Mouse (Mus musculus) midbrain, embryonic 16.5 days (tissue): Measurements from ENCODE around the gene Gm11099. TPM values are rescaled to one million over a fixed set of nuclear protein-coding genes. Genes with fewer than 3 reads are reported as not detected.

Experiments
- ATAC-seq: fragments of 200-750 bp; cut with Nextera tagmentation; 2 replicates; pipeline ENCODE4 v1.8.0; 2017; ENCODE audit warnings: moderate TSS enrichment
- H3K27ac ChIP-seq: fragments of 300-500 bp; sonication (generic); 2 replicates; pipeline ENCODE4 v1.5.1; 2014; ENCODE audit warnings: mild to moderate bottlenecking, low read length, mixed read lengths
- H3K27me3 ChIP-seq: fragments of 300-500 bp; sonication (generic); 2 replicates; pipeline ENCODE4 v1.6.1; 2014; ENCODE audit warnings: low read depth, low read length, mixed read lengths; ENCODE audit not compliant: control insufficient read depth, insufficient read depth
- H3K36me3 ChIP-seq: fragments of 300-500 bp; sonication (generic); 2 replicates; pipeline ENCODE4 v1.6.1; 2014; ENCODE audit warnings: mild to moderate bottlenecking, low read length, moderate library complexity, mixed read lengths; ENCODE audit not compliant: control insufficient read depth, insufficient read depth
- H3K4me1 ChIP-seq: fragments of 300-500 bp; sonication (generic); 2 replicates; pipeline ENCODE4 v1.6.1; 2014; ENCODE audit warnings: mild to moderate bottlenecking, low read length, mixed read lengths; ENCODE audit not compliant: control insufficient read depth, insufficient read depth
- H3K4me2 ChIP-seq: fragments of 300-500 bp; sonication (generic); 2 replicates; pipeline ENCODE4 v1.6.1; 2014; ENCODE audit warnings: mild to moderate bottlenecking, low read length, mixed read lengths
- H3K4me3 ChIP-seq: fragments of 300-500 bp; sonication (generic); 2 replicates; pipeline ENCODE4 v1.5.1; 2014; ENCODE audit warnings: low read depth, mild to moderate bottlenecking, low read length, moderate library complexity, mixed read lengths
- H3K9ac ChIP-seq: fragments of 300-500 bp; sonication (generic); 2 replicates; pipeline ENCODE4 v1.6.1; 2014; ENCODE audit warnings: low read depth, low read length, mixed read lengths
- H3K9me3 ChIP-seq: fragments of 300-500 bp; sonication (generic); replicated peaks from 2 replicates; pipeline ENCODE4 v1.6.1; 2014; ENCODE audit warnings: mild to moderate bottlenecking, low read length, mixed read lengths; ENCODE audit not compliant: control insufficient read depth, poor library complexity, severe bottlenecking
- WGBS: fragments of 180-500 bp; shearing (Covaris S2); extraction: QIAGEN DNeasy Blood & Tissue Kit; methylation state at CpG from one replicate; pipeline ENCODE4 v1.1.7; 2014; 5-methylcytosine and 5-hydroxymethylcytosine counted together
- polyA plus RNA-seq: library from polyadenylated mRNA; unstranded; fragments of >200 nt; fragmentation: Nextera tagmentation; extraction: Ambion mirVana; gene quantifications from 2 replicates; pipeline ENCODE4 v1.2.1, GENCODE M21; 2015

Gm11099 gene
- polyA plus RNA-seq, result not detected in 2 replicates

DNA sequence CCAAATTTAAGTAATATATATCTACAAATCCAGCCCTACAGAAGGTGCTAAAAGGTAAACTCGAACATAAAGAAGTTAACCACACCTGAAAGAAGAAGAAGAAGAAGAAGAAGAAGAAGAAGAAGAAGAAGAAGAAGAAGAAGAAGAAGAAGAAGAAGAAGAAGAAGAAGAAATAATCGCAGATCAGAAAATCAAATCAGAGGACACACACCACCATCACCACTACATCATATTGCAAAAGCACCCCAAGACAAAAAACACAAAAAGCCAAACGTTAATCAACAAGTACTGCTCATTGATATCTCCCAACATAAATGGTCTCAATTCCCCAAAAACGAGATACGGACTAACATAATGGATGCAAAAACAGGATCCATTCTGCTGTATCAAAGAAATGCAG lies at the start of gene Gm11099:
TSS of gene Gm11099 (plus strand) at position 301 of the 400 bp plus-strand sequence.
- ATAC-seq, result no peak
- 93% methylated on average over 5 of the region's 5 CpGs for whole genome bisulfite sequencing

DNA sequence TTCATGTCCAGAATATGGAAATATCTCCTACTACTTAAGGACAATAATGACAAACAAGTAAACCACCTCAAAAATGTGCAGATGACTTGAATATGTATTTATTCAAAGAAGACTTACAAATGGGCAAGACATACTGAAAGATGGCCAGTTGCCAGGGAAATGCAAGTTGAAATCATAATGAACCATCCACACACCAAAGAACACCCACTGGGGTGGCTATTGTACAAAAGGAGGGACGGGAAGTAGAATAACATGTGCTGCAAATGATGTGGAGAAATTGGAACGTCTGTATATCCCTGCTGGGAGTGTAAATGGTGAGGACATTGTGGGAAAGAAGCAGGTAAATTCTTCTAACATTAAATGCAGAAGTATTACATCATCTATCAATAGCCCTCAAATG lies 46.3 kb upstream of the Gm11099 start:
- no peak overlapping the region for H3K27ac ChIP-seq
- WGBS, result 12% methylated on average over 2 of the region's 2 CpGs
- no peak for ATAC-seq
- no peaks in the 10 kb centered on the region for H3K36me3 ChIP-seq
- H3K9ac ChIP-seq, result no peak overlapping the region
- no peak overlapping the region for H3K4me3 ChIP-seq
- no peaks in the 10 kb centered on the region for H3K27me3 ChIP-seq
- no peak overlapping the region for H3K4me2 ChIP-seq
- H3K4me1 ChIP-seq, result no peaks in the 10 kb centered on the region
- H3K9me3 ChIP-seq, result no peaks in the 10 kb centered on the region

More for the DNA sequence above, at the start of gene Gm11099:
- Histone ChIP-seq H3K36me3 (no peaks in the 10 kb centered on the region), H3K4me2 (no peak within 1 kb of the TSS), H3K4me1 (no peaks in the 10 kb centered on the region), H3K9ac (no peak within 1 kb of the TSS), H3K9me3 (no peaks in the 10 kb centered on the region), H3K27ac (no peak within 1 kb of the TSS), H3K27me3 (no peaks in the 10 kb centered on the region), H3K4me3 (no peak within 1 kb of the TSS)

DNA sequence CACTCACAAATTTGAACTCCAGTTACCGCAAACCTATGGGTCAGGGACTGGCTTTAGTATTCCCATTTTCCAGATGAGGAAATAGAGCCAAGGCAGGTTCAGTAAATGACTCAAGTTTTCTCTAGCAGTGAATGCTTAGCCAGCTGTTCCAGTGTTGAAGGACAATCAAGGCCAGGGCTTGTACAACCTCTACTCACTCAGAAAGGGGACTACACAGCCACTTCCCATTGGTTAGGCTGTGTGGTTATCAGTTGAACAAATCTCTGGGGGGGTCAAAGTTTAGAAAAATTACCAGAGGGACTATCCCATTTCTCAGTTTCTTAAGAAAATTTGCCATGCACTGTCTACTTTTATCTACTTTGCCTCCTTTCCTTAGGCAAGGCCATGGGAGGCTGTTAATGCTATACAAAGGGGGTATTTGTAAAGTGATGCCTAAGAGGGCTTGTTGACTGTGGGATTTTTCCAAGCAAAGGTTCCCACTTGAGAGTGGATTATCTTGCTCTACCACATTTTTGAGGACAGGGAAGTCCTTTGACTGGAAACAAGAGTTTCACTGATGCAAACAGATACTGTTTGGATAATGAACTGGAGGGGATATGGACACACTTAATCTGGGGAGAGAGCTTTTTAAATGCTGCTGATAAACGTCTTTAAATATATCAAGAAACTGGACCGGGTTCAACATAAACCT lies 30.2 kb upstream of the Gm11099 start:
- Histone ChIP-seq H3K36me3 (no peaks in the 10 kb centered on the region), H3K4me3 (no peak overlapping the region), H3K27ac (no peak overlapping the region), H3K4me1 (peaks cover 3% of the 10 kb centered on the region; the same call in 1 of the 2 replicates), H3K9me3 (no peaks in the 10 kb centered on the region), H3K27me3 (no peaks in the 10 kb centered on the region), H3K4me2 (no peak overlapping the region), H3K9ac (no peak overlapping the region)
- ATAC-seq, result no peak
- WGBS, result 69% methylated on average over 3 of the region's 3 CpGs

DNA sequence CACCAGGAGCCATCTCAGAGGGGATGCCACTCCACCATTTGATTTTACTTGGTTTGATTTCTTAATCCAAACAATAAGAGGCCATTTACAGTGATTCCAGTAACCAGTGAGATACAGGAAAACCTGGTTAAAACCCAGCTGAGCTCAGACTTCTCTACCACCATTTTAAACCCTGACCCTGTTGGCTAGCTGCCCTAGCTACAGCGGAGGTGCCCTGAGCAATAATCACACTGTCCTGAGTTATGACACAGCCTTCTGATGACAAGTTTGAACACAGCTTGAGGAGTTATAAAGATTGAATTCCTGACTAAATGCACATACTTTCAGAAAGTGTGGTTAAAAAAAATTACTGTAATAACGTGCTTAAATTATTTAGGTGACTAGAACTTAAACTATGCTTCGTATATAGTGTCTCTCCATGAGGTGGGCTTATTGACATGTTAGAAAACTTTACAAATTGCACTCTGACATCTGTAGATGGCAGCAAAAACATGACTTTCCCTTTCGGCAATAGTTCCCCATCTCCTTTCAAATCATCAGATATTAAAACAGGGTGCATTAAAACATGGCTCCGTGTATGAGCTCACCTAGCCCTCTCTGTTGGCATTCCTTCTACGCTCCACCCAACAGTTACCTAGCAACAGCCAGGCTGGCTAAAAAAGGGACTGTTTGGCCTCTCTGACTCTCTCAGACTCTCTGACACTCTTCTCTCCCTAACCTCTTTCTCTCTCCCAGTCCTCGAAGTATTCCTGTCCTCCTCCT lies 29.1 kb upstream of the Gm11099 start:
- Histone ChIP-seq H3K27me3 (no peaks in the 10 kb centered on the region), H3K9ac (no peak overlapping the region), H3K4me1 (peaks cover 3% of the 10 kb centered on the region; the same call in 1 of the 2 replicates), H3K27ac (no peak overlapping the region), H3K4me3 (no peak overlapping the region), H3K36me3 (no peaks in the 10 kb centered on the region), H3K9me3 (no peaks in the 10 kb centered on the region), H3K4me2 (no peak overlapping the region)
- 60% methylated on average over 7 of the region's 7 CpGs for WGBS
- peak; percentile 92 for ATAC-seq

DNA sequence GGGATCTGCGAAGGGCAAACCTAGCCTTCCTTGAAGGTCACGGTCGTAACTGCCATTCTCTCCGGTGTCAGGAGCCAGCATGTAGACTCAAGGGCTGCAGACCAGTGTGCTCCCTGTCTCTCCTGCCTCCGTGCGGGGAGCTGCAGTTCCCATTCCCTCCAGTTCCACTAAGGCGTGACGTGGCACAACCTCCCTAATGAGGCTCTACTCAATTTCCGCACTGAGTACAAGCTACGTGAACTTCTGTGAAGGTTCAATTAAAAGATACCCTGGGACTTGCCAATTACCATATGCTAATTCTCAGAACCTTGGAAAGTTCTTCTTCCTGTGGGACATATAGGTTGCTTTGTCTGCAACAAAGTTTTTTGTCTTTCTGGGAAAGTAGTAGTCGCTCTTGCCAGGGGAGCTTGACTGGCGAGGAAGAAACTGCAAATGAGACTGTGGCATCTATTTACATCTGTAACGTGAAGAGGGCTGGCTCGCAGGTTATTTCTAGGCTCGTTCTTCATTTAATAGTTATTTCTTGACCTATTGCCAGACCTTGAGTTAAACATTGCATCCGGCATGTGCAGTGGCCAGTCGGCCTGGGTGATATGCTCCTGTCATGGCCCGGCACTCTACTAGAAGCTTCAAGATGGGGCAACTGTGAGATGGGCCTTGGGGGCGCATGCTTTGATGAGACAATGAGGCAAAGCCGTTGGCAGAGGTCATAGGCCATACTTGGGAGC lies 26.8 kb upstream of the Gm11099 start:
- Histone ChIP-seq H3K36me3 (no peaks in the 10 kb centered on the region), H3K4me1 (peaks cover 3% of the 10 kb centered on the region; the same call in 1 of the 2 replicates), H3K27ac (no peak overlapping the region), H3K4me2 (no peak overlapping the region), H3K4me3 (no peak overlapping the region), H3K9me3 (no peaks in the 10 kb centered on the region), H3K9ac (no peak overlapping the region), H3K27me3 (no peaks in the 10 kb centered on the region)
- ATAC-seq, result no peak
- 91% methylated on average over 20 of the region's 20 CpGs for WGBS

DNA sequence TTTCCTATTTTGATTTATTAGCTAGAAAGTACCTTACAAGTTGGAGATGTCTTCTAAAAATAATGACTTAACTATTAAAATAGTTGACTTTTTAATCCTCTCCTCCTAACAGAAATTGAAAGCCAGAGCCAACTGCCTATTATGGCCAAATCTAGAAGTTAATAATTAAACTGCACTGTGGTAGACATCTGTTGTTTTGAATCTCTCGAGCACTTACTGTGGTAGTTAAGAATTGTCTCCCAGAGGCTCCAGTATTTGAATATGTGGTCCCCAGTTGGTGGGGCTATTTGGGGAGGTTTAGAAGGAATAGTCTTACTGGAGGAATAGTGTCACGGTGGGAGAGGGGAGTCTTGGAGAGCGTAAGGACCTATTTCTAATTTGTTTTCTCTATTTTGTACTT lies 18.2 kb upstream of the Gm11099 start:
- 88% methylated on average over 3 of the region's 3 CpGs for WGBS
- Histone ChIP-seq H3K4me3 (no peak overlapping the region), H3K27ac (no peak overlapping the region), H3K36me3 (no peaks in the 10 kb centered on the region), H3K9ac (no peak overlapping the region), H3K4me1 (no peaks in the 10 kb centered on the region), H3K9me3 (no peaks in the 10 kb centered on the region; the same call in 1 of the 2 replicates), H3K27me3 (no peaks in the 10 kb centered on the region), H3K4me2 (no peak overlapping the region)
- no peak for ATAC-seq

DNA sequence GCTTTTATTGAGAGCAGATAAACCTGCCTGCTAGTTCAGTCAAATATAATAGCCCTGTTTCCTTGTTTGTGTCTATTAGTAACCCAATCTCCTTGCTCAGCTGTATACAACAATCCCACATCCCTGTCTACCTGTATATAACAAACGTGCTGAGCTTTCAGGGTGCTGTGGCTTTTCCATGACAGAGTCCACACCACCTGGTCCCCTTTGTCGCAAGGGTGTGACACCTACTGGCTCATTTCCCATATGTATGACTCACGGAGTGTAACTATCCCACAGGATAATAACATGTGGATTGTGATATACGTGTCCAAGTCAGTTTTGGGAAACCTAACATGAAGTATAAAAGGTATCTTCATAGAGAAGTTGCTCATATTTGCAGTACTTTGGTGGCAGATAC lies 16.8 kb upstream of the Gm11099 start:
- no peak for ATAC-seq

DNA sequence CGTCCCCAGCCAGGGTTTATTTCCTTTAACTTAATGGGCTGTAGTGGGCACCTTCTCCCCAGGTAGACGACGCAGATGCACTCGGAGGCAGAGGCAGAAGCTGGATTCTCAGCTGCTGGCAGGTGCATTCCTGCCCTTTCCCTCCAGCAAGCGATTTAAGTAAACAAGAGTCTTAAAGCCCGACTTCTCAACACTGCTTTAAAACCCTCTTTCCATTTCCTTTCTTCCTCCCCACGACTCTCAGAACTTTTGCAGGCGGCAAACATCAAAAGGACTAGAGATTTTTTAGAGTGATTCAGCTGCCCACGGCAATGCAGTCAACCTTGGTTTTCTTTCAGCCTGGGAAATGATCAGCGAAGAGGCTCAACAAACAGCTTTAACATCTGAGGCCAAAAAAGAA lies 14.7 kb upstream of the Gm11099 start:
- WGBS, result 23% methylated on average over 10 of the region's 10 CpGs
- H3K36me3 ChIP-seq, result no peaks in the 10 kb centered on the region
- ATAC-seq, result 0 out of 2 replicates have a peak, but pooled peaks have one; percentile 31
- peak overlapping the region; percentile 25; the same call in 1 of the 2 replicates for H3K4me2 ChIP-seq
- no peak overlapping the region for H3K27ac ChIP-seq
- H3K4me1 ChIP-seq, result no peaks in the 10 kb centered on the region
- H3K9ac ChIP-seq, result no peak overlapping the region
- H3K27me3 ChIP-seq, result no peaks in the 10 kb centered on the region
- H3K9me3 ChIP-seq, result no peaks in the 10 kb centered on the region; the same call in 1 of the 2 replicates
- no peak overlapping the region for H3K4me3 ChIP-seq

More for the DNA sequence above, 16.8 kb upstream of the Gm11099 start:
- H3K27ac ChIP-seq, result no peak overlapping the region
- H3K36me3 ChIP-seq, result no peaks in the 10 kb centered on the region
- H3K9me3 ChIP-seq, result no peaks in the 10 kb centered on the region; the same call in 1 of the 2 replicates
- H3K27me3 ChIP-seq, result no peaks in the 10 kb centered on the region
- no peak overlapping the region for H3K9ac ChIP-seq
- no peak overlapping the region for H3K4me2 ChIP-seq
- no peak overlapping the region for H3K4me3 ChIP-seq
- no peaks in the 10 kb centered on the region for H3K4me1 ChIP-seq
- WGBS, result 91% methylated on average over 4 of the region's 4 CpGs
